Mouse (Mus musculus): Measurements from ENCODE around the gene Ccdc9b. TPM values are rescaled to one million over a fixed set of nuclear protein-coding genes. Genes with fewer than 3 reads are reported as not detected.

Ccdc9b gene
- polyA plus RNA-seq, 1 experiment from 2014 or later: 0.90 TPM

DNA sequence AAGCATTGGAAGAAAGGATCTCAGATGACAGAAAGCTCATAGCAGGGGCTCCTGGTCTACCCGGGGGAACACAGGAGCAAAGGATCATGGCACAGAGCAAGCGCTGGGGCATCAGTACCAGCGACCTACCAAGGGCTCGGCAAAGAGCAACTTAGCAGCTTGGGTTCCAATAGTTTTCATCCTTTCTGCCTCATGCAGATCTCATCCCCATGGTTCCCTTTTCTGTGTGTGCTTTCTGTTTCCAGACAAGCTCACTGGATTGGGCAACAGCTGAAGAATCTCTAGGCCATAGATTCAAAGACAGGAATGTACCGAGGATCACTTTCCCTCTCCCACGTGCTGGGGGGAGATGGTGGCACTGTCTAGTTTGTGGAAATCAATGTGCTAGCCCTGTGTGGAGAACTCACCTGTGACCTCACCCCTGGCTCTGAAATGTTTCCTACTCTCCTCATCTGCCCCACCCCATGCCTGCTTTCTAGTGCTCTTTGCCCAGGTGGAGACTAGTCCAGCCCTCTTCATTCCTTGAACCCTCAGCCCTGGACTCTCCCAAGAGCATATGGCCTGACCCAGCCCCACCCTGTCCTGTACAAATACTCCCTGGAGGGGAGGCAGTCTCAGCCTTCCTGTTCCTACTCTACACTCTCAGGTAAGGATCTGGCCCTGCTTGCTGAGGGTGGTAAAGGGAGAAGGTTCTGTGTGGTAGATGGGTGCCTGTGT, 9.9 kb upstream of the Ccdc9b start, which contains the start of gene Phgr1:
Gene Phgr1 (plus strand): TSS at position 612 of the 717 bp plus-strand sequence.
- Histone ChIP-seq H3K4me1 (ENCODE audit: control insufficient read depth, insufficient read depth, low read length) (no peaks in the 10 kb centered on the region), H3K27me3 (ENCODE audit: control insufficient read depth, insufficient read depth, low read length) (no peaks in the 10 kb centered on the region)
- 82% methylated on average over 6 of the region's 6 CpGs for WGBS

DNA sequence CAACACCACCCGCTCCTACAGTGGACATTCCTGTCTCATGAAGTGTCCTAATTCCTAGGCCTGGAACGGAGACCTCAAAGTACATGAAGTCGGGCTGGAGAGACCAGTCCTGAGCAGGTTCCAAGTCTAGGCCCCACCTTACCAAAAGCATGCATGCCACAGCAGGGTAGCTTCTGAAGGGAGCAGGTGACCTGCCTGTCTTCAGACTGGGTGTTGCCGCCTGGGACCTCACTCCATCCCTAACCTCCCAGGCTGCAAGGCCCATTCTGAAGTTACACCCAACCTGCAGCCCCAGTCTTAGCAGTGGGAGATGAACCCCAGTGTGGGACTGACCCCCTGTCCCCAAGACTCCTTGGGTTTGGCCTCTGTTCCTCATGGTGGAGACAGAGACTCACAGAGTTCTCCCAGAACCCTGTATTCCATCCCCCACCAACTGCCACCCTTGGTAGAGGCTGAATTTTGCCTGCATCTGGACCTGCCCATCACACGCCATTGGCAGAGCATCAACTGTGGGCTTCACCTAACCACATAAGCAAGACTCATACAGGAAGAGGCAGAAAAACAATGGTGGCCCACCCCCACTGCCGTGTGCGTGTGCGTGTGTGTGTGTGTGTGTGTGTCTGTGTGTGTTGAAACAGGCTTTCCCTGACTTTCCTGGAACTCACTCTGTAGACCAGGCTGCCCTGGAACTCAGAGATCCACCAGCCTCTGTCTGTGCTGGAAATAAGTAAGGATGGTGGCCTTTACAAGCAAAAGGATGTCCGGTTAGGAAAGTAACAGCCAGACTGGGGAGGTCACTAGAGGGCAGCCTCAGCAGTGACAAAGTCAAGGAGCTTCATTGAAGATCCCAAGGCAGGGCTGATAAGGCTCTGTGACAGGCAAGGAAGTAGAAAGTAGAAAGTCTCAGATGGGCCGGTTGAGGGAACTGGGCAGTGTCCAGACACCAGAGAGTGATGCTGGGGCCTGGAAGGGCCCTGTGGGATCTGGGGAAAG, 3.9 kb upstream of the Ccdc9b start:
- Histone ChIP-seq H3K4me2 (ENCODE audit: low read depth) (no peak overlapping the region), H3K27ac (ENCODE audit: low read depth, low read length) (no peak overlapping the region)

More for the DNA sequence above, 9.9 kb upstream of the Ccdc9b start, which contains the start of gene Phgr1:
- Histone ChIP-seq H3K27ac (ENCODE audit: low read depth, low read length) (no peak within 1 kb of the TSS), H3K9me3 (ENCODE audit: control insufficient read depth, low read length) (no peaks in the 10 kb centered on the region), H3K4me3 (ENCODE audit: low read depth, low read length) (no peak within 1 kb of the TSS), H3K4me2 (ENCODE audit: low read depth) (no peak within 1 kb of the TSS), H3K36me3 (ENCODE audit: control insufficient read depth, insufficient read depth, low read length) (no peaks in the 10 kb centered on the region), H3K9ac (ENCODE audit: low read length) (no peak within 1 kb of the TSS)
- DNase-seq (ENCODE audit: low spot score) (no peak), ATAC-seq (ENCODE audit: insufficient read depth, low FRiP score, low TSS enrichment) (no peak)

DNA sequence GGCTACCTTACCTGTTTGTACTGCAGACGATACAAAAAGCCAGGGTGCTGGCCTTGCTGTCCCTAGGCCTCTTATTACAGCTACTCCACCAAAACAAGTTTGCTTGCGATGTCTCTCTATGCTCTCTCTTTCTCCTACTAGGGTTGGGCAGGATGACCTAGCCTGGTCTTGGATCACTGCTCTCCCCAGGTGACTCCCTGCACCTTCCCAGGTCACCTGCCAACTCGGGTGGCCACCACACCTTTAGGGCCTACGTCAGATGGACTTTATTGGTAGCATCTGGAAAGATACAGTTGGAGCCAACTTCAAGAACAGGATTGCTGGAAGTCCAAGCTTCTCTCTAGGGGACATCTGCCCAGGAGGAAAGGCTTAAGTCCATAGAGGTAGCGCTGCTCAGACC, 2.4 kb upstream of the Ccdc9b start:
- Histone ChIP-seq H3K9ac (ENCODE audit: low read length) (no peak overlapping the region), H3K27me3 (ENCODE audit: control insufficient read depth, insufficient read depth, low read length) (0 out of 2 replicates have a peak, but pooled peaks cover 3% of the 10 kb centered on the region), H3K36me3 (ENCODE audit: control insufficient read depth, insufficient read depth, low read length) (no peaks in the 10 kb centered on the region), H3K4me3 (ENCODE audit: low read depth, low read length) (no peak overlapping the region), H3K27ac (ENCODE audit: low read depth, low read length) (no peak overlapping the region), H3K4me1 (ENCODE audit: control insufficient read depth, insufficient read depth, low read length) (peaks cover 19% of the 10 kb centered on the region), H3K4me2 (ENCODE audit: low read depth) (no peak overlapping the region), H3K9me3 (ENCODE audit: control insufficient read depth, low read length) (no peaks in the 10 kb centered on the region)
- ATAC-seq (ENCODE audit: insufficient read depth, low FRiP score, low TSS enrichment) (no peak), DNase-seq (ENCODE audit: low spot score) (no peak)
- 87% methylated on average over 5 of the region's 5 CpGs for WGBS

More for the DNA sequence above, 3.9 kb upstream of the Ccdc9b start:
- H3K4me3 ChIP-seq (ENCODE audit: low read depth, low read length): no peak overlapping the region
- H3K9ac ChIP-seq (ENCODE audit: low read length): no peak overlapping the region
- peaks cover 17% of the 10 kb centered on the region for H3K4me1 ChIP-seq (ENCODE audit: control insufficient read depth, insufficient read depth, low read length)
- WGBS: 80% methylated on average over 10 of the region's 10 CpGs
- H3K9me3 ChIP-seq (ENCODE audit: control insufficient read depth, low read length): no peaks in the 10 kb centered on the region
- ATAC-seq (ENCODE audit: insufficient read depth, low FRiP score, low TSS enrichment) (no peak), DNase-seq (ENCODE audit: low spot score) (no peak)
- no peaks in the 10 kb centered on the region for H3K36me3 ChIP-seq (ENCODE audit: control insufficient read depth, insufficient read depth, low read length)
- no peaks in the 10 kb centered on the region for H3K27me3 ChIP-seq (ENCODE audit: control insufficient read depth, insufficient read depth, low read length)

DNA sequence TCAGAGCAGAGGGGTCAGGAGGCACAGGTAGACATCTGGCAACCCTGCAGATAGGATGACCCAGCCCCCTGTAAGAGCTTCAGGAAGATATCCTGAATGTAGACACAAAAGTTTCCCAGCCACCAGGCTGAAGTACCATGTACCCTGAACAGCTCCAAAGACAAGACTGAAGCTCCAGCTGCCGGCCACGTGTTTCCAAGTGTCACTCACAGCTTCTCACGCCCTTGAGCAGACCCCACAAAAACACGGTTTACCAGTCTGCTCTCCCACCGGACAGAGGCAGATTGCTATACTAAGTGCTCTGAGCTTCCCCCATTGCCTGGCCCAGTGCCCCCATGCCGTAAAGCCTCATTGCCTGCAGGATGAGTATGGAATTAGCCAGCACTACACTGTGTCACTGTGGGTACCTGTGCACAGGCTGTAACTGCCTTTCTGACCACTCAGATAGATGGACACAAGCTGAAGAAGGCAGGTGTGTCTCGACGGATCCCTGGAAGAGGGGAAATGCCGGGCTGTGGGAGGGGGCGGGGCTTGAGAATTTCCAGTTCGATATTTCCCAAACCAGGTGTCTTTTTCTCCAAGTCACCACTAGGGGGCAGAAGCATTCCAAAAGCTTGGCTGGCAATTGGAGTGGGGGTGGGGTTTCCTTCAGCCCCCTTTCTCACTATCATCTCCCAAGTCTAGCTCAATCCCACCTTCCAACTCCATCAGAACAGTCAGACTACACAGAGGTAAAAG, 1.8 kb upstream of the Ccdc9b start:
- 26% methylated on average over 11 of the region's 11 CpGs for WGBS
- peaks cover 19% of the 10 kb centered on the region for H3K4me1 ChIP-seq (ENCODE audit: control insufficient read depth, insufficient read depth, low read length)
- no peaks in the 10 kb centered on the region for H3K9me3 ChIP-seq (ENCODE audit: control insufficient read depth, low read length)
- no peak overlapping the region for H3K27ac ChIP-seq (ENCODE audit: low read depth, low read length)
- DNase-seq (ENCODE audit: low spot score): peak; percentile 43
- H3K9ac ChIP-seq (ENCODE audit: low read length): no peak overlapping the region
- H3K36me3 ChIP-seq (ENCODE audit: control insufficient read depth, insufficient read depth, low read length): no peaks in the 10 kb centered on the region
- no peak overlapping the region for H3K4me2 ChIP-seq (ENCODE audit: low read depth)
- no peak overlapping the region for H3K4me3 ChIP-seq (ENCODE audit: low read depth, low read length)
- ATAC-seq (ENCODE audit: insufficient read depth, low FRiP score, low TSS enrichment): no peak
- 0 out of 2 replicates have a peak, but pooled peaks cover 3% of the 10 kb centered on the region for H3K27me3 ChIP-seq (ENCODE audit: control insufficient read depth, insufficient read depth, low read length)

GRCm38 (mm10) chr2:118763469-118763868, 1.0 kb upstream of the Ccdc9b start:
- Histone ChIP-seq H3K27me3 (ENCODE audit: control insufficient read depth, insufficient read depth, low read length) (0 out of 2 replicates have a peak, but pooled peaks cover 3% of the 10 kb centered on the region), H3K9ac (ENCODE audit: low read length) (no peak overlapping the region), H3K27ac (ENCODE audit: low read depth, low read length) (no peak overlapping the region), H3K4me2 (ENCODE audit: low read depth) (no peak overlapping the region), H3K36me3 (ENCODE audit: control insufficient read depth, insufficient read depth, low read length) (no peaks in the 10 kb centered on the region), H3K9me3 (ENCODE audit: control insufficient read depth, low read length) (no peaks in the 10 kb centered on the region), H3K4me3 (ENCODE audit: low read depth, low read length) (no peak overlapping the region), H3K4me1 (ENCODE audit: control insufficient read depth, insufficient read depth, low read length) (peaks cover 19% of the 10 kb centered on the region)
- DNase-seq (ENCODE audit: low spot score) (no peak), ATAC-seq (ENCODE audit: insufficient read depth, low FRiP score, low TSS enrichment) (no peak)
- 69% methylated on average over 7 of the region's 7 CpGs for WGBS

GRCm38 (mm10) chr2:118762784-118763148, 305 bp upstream of the Ccdc9b start:
- Histone ChIP-seq H3K27ac (ENCODE audit: low read depth, low read length) (peak overlapping the region; percentile 85), H3K36me3 (ENCODE audit: control insufficient read depth, insufficient read depth, low read length) (no peaks in the 10 kb centered on the region), H3K9ac (ENCODE audit: low read length) (peak overlapping the region; percentile 59), H3K27me3 (ENCODE audit: control insufficient read depth, insufficient read depth, low read length) (0 out of 2 replicates have a peak, but pooled peaks cover 3% of the 10 kb centered on the region), H3K4me3 (ENCODE audit: low read depth, low read length) (no peak overlapping the region), H3K9me3 (ENCODE audit: control insufficient read depth, low read length) (no peaks in the 10 kb centered on the region), H3K4me2 (ENCODE audit: low read depth) (peak overlapping the region; percentile 34), H3K4me1 (ENCODE audit: control insufficient read depth, insufficient read depth, low read length) (peaks cover 19% of the 10 kb centered on the region)
- ATAC-seq (ENCODE audit: insufficient read depth, low FRiP score, low TSS enrichment) (no peak), DNase-seq (ENCODE audit: low spot score) (no peak)
- 16% methylated on average over 9 of the region's 10 CpGs for WGBS

DNA sequence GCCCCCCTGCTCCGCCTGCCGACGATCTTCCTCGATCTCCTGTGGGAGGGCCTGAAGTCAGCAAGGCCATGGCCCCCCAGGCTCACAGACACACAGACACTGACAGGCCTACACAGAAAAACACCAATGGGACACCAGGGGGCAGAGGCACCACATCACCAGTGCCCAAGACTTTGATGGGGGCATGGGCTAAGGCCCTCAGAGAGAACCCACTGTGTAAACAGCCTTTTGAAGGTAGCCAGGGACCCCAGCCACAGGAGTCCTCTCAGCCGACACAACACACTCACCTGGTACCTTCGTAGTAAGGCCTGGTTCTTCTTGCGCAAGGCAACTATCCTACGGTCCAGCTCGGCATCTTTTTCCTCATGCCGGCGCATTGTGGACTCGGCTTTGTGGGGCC, 1.1 kb downstream of the Ccdc9b start:
- H3K27me3 ChIP-seq (ENCODE audit: control insufficient read depth, insufficient read depth, low read length): 0 out of 2 replicates have a peak, but pooled peaks cover 3% of the 10 kb centered on the region
- no peak overlapping the region for H3K4me3 ChIP-seq (ENCODE audit: low read depth, low read length)
- peak overlapping the region; percentile 85; the same call in 1 of the 2 replicates for H3K27ac ChIP-seq (ENCODE audit: low read depth, low read length)
- H3K4me2 ChIP-seq (ENCODE audit: low read depth): peak overlapping the region; percentile 34; the same call in 1 of the 2 replicates
- peaks cover 19% of the 10 kb centered on the region for H3K4me1 ChIP-seq (ENCODE audit: control insufficient read depth, insufficient read depth, low read length)
- H3K36me3 ChIP-seq (ENCODE audit: control insufficient read depth, insufficient read depth, low read length): no peaks in the 10 kb centered on the region
- no peaks in the 10 kb centered on the region for H3K9me3 ChIP-seq (ENCODE audit: control insufficient read depth, low read length)
- ATAC-seq (ENCODE audit: insufficient read depth, low FRiP score, low TSS enrichment) (no peak), DNase-seq (ENCODE audit: low spot score) (no peak)
- no peak overlapping the region for H3K9ac ChIP-seq (ENCODE audit: low read length)
- WGBS: 85% methylated on average over 12 of the region's 12 CpGs

Measured in neural tube, embryonic 11.5 days (tissue).